Mouse (Mus musculus) T-helper 1 cell (primary cell): ENCODE measurements around the gene Ndufb8.

ENCODE experiments used
- in situ Hi-C: fragments of 300-600 bp; cut with MboI, MseI; formaldehyde crosslinking; loops from one replicate; pipeline ENCODE4 v1.15.1; 2025; ENCODE audit warnings: high pct_unique_total_duplicates

Gene Ndufb8

DNA sequence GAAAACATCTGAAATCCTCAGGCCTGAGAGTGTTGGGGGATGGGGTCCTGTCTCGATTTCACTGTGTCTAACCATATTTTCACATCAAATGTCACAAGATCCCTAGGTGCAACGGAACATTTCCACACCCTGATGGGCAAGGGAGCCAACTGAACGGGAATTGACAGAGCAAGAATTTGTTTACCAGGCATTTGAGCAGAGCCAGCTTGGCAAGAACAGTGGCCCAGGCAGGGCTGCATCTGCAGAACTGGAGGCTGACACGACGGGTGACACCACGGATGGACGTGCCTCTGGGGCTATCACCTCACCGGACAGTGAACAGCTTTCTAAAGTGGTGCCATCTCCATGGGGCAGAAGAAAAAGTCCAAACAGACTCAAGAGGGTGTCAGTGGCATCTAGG is 17.8 kb downstream of the Ndufb8 start:
- in situ Hi-C loops = no loop called here

DNA sequence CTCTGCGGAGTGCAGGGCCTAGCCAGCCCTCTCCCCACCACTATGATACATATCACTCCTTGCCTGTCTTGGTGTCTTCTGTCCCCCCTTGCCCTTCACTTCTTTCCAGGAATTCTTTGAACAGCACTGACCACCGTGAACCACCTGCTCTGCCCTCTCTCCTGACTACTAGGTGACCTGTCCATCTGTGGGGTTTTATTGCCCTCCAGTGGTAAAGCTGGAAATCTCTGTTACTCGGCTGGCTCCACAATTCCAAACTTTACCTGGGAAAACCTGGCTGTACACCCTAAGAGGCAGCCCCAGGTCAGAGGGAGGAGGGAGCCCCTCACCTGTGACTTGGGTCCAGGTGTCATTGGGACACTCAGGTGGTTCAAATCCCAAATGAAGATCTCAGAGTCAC is 19.9 kb downstream of the Ndufb8 start:
- in situ Hi-C loops = no loop called here

DNA sequence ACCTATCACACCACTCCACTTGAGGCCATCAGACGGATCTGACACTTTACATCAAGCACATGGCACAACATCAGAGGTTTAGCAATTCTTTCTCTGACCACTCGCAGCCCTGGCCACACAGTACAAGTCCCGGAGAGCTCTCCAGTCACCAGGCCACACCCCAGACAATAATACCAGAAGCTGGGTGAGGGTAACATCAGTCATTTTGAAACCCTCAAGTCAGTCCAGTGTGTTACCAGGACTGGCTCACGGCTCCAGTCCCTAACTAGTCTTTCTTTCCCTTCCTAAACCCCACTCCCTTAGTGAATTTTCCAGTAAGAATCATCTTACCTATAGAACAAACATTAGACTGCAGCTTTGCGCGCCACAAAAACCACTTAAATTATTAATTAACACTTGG is 25.2 kb downstream of the Ndufb8 start:
- in situ Hi-C loops = no loop called here

DNA sequence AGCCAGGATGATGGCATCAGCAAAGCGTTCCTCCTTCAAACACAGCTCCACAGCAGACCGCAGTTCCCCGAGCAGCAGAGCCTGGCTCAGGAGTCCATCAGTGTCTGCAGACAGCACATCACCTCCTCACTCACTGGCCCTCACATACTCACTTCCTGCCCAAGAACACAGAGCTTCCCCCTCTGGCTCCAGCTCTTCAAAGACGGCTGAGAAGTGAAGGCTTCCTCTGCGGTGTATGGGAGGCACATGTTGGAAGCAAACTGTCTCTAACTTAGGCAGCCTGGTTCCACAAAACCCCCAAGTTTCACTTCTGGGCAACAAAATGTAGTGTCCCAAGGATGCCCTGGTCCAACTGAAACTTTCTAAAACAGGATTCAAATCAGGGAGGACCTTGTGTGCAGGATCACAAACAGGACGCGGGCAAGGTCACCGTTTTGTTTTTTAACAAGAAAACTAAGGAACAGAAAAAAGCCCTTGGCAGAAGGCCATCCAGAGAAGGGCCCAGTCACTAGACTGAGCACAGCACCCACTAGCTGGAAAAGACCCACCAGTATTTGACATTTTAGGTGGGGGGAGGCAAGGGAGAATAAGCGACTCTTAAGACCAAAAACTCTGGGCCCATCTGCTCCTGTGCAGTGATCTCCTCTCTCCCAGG is 29.6 kb downstream of the Ndufb8 start:
- in situ Hi-C loops = no loop called here

DNA sequence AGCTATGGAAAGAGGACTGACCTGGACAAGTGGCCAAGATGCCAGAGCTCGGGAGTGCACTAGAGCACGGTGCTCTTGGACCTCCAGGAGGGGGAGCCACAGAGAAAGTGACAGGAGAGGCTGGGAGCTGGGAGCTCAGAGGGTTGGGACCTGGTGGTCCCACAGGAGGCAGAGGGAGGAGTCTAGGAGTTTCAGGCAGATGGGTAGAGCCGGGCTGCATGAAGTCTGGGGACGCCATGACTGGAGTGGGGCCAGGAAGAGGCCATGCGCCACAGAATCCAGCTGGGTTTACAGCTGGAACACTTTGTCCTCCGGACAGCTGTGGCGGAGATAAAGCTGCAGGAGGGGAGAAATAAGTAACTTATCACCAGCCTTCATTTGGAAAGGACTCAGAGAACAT is 36.1 kb downstream of the Ndufb8 start:
- in situ Hi-C loops = no loop called here

DNA sequence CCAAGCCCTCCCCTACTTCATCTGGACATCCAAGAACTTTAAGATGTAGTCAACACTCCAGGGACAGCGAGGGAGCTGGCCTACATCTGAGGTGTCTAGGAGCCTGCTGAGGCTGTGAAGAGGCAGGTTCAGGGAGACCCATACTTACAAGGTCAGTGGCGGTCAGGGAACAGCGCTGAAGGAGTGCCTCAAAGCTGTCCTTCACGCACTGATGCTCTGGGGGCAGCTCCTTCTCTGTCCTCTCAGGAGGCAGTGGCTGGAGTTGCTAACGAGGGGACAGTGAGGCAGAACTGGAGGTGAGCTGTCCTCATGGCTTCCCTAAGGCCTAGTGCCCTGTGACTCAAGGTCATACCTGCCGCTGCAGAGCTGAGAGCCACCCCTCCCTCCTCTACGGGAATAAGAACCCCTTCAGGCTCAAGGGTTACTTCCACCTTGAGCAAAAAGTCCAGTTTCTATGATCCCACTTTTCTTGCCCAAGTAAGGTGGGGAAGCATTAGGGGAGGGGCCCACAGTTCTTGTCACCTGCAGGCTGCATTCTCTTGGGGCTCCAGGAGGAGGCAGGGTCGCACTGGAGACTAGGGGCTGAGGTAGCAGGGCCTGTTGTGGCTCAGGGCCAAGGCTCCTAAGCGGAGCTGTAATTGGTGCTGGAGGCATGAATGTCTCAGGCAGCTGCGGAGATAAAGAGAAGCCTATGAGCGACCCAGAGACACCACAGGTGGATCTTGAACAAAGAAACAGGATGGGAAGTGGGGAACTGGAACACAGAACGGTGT is 37.1 kb downstream of the Ndufb8 start:
- in situ Hi-C loops = no loop called here

DNA sequence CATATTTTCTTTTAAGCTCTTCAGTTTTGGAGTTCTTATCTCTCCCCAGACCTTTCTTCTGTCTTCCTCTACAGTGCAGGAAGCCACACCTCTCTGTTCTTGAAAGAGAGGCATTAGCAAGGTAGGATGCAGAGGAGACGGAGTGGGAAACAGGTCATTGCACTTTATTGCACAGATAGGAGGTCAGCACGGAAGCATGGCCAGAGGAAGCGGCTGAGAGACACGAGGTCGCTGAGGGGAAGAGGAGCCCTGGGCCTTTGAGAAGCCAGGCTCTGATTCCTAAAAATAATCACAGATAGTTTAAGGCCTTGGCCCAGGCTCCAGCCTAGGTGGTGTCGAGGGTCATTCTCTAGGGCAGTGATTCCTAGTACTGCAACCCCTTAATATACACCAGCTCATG is 39.5 kb downstream of the Ndufb8 start:
- in situ Hi-C loops = no loop called here

DNA sequence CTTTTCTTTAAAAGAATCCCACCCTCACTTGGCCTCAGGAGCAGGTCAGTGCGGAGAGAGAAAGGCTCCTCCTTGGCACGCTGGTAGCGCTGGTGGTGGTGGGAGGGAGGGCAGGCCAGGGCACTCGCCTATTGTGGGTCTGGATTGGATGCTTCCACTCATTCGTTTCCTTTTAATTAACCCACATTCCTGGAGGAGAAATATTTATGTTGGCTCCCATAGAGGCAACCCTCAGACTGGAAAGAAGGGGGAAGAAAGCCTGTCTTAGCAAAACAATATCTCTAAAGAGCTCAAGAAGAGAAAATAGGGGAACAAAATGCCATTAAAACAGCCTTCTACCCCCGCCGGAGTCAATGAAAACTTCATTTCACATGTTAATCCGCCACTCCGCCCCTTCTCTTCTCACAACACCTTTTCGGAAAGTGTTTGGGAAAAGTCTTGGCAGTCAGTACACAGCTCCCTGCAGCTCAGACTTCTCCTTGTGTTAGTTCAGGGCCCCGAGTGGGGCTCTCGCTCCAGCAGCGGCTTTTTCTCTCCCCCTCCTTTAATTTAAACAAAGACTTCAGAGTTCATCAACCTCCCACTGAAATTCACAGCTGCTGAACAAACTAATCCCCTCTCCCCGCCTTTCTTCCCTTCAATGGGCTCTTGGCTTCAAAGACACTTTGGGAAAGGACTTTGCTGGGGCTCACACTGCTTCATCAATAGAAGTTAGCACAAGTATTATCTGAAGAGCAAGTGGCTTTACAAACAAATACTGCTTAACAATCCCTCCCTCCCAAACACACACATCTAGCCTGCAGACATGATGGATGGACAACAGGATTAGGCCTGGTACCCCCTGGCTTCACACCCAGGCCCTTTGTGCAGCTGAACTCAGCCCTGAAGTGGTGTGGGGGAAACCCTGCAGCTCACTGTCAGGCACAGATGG is 40.5 kb downstream of the Ndufb8 start:
- in situ Hi-C loops = no loop called here

DNA sequence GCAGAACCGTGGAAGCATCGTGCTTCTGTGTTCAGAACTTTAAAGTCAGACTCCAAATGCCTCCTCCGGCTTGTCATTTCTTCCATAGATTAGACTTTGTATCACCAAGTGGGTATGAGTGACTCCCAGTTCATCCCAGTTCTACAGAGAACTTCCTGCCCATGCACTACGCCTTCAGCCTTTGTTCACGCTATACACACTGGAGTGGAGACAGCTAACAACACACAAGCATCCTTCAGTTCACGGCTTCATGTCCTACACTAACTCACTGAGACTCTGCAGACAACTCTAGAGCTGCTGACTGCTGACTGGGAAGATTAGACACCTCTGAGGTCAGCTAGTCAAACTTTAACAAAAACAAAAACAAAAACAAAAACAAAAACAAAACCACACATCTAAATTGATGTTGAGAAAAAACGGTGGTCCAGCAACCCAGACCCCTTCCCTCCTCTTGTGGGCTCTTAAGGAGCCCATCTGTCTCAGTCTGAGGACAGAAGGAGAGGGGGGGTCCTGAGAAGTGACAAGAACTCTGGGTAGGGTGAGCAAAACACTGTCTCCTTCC is 41.2 kb downstream of the Ndufb8 start:
- in situ Hi-C loops = no loop called here

DNA sequence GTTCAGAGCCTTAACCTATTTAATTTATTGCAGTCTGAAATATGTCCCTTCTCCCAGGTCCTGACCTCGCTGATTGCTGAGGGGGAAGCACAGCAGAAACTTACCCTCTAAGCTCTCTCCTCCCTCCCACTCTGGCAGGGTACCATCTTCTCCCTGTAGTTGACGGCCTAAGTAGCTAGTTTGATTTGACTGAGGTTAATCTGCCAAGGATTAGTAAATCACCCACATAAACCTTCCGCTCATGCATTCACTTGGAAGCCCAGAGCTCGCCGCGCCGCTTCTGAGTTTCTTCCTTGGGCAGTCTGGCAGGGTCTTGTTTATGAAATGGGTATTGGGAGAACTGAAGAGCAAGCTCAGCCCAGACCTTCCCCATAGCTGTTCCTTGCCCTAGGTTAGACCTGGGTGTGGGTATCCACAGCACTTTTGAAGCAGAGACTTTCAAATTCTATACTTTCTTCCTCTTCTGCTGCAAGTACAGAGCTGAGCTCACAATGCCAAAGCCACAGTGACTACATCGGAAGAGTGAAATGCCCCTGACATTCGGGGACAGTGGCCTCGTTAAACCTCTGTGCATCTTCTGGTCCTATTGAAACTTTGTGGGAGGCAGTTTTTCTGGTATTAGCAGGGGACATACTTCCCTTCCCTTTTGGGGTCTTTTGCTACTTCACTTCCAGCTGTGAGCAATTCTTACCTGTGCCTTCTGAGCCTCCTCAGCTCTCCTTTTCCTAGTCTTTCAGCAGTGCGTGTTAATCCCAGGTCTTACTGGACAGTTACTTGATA is 42.0 kb downstream of the Ndufb8 start:
- in situ Hi-C loops = no loop called here

DNA sequence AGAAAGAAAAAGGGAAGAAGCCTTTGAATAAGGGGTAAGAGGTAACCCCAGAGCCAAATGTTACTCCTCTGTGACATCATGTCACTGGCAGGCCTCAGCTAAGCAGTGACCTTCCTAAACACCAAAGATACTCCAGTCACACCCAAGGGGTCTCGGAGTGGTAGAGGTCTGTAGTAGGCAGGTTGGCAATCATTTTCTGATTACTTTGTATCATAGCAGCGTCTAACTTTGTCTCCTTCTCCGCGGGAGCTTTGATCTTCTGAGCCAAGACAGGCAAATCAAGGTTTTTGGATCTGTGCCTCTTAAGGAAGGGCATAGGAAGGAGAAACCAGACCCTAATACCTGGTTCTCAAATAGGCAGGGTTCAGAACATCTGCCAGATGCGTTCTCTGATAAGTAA is 42.6 kb downstream of the Ndufb8 start:
- in situ Hi-C loops = no loop called here

DNA sequence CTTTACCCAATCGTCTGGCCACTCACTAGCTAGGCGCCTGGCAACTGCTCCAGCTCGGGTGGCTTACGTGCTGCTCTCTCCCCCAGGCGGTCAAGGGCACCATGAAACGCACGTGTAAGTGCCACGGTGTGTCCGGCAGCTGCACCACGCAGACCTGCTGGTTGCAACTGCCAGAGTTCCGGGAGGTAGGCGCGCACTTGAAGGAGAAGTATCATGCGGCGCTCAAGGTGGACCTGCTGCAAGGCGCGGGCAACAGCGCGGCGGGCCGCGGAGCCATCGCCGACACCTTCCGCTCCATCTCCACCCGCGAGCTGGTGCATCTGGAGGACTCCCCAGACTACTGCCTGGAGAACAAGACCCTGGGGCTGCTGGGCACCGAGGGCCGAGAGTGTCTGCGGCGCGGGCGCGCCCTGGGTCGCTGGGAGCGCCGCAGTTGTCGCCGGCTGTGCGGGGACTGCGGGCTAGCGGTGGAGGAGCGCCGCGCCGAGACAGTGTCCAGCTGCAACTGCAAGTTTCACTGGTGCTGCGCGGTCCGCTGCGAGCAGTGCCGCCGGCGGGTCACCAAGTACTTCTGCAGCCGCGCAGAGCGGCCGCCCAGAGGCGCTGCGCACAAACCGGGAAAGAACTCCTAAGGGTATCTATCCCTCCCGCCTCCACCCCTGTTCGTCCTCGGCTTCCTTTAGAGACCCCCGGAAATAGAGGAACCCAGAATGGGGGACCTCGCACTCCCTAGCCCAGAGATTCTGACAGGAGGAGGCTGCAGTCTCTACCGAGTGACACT is 43.6 kb downstream of the Ndufb8 start:
- in situ Hi-C loops = no loop called here

DNA sequence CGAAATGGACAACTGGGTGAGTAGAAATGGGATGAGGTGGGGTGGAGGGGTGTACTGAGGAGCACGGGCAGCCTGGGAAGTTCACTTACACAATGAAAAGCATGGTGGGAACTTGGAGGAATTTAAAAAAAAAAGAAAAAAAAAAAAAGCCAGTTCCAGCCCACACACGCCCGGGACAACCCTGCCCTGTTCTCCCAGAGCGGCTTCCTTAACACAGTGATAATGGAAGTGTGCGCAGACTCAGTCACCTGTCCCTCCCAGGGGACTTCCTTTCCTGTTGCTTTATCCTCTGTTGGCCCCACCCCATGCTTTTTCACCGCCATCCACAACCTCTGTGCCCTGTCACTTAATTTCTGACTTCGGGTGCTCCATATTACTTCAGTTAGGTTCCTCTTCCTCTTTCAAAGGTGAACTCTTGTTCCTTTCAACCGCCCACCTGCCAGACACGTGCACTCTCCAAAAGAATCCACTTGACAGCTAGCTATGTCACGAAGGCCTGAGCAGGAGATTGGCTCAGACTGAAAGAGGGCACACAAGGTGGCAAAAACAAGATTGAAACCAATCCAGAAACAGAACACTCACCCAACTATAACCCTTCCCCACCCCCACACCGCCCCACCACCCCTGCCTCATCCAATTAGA is 44.6 kb downstream of the Ndufb8 start:
- in situ Hi-C loops = no loop called here

DNA sequence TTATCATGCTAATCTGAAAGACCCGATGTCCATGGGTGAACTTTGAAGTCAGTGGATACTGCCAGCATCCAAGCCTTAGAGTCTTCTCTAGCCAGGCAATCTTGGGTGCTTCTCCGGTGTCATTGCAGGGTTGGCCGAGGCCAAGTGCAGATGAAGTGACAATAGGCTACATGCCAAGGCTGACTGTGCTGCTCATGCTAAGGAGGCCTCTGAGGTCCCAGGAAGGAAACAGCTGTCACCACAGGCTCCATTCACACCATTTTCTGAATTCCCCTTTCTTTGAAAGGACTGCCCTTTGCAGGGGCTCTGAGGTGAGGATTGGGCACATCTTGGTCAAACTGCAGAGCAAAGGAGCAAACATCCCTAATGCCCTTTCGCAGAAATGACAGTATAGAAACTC is 52.5 kb downstream of the Ndufb8 start:
- in situ Hi-C loops = no loop called here

DNA sequence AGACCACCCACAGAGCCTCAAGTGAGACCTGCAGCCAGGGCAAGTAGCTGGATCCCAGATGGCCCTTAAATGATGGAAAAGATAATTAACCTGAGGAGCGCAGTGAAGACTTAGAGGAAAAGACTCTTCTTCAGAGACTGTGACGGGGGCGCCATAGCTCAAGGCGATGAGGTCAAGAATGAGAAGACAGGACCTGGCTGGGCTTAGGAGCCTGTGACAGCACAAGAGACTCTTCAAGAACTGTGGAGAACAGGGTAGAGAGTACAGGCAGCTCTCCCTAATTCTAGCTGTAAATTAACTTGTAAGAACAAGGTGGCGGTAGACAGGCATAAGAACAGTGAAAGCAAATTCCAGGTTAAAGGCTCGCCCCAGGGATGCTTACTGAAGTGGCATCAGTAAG is 53.3 kb downstream of the Ndufb8 start:
- in situ Hi-C loops = no loop called here

DNA sequence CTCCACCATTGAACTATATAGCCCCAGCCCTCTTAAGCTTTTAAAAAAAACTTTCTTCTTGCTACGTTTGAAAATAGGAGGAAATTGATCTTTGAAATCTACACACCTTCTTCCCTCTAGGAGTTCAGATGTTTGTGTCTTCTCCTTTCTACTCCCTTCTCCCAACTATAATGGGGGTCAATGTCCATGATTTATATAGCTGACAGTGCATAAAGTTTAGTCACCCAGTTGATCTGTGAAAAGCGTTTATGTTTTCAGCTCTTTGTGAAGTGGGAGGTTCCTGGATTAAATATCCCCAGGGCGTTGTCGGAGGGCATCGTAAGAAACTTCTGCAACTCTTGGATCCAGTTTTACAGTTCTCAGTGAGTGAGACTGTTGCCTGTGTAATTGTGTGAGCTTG is 55.0 kb downstream of the Ndufb8 start:
- in situ Hi-C loops = no loop called here

DNA sequence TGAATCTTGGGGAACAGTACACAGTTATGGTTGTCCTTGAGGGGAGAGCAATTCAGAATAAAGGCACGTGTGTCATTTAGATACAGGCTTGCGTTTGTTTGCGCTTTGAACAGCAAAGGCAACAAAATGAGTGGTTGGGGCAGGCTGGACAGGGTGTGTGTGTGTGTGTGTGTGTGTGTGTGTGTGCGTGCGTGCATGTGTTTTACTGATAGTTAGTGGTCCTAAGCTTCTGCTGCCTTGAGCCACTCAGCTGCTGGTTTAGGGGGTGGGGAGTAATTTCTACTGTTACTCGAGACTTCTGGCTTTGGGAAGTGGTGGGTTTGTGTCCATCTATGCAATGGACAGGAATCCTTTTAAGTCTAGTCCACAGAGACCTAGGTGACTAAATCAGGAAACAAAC is 56.3 kb downstream of the Ndufb8 start:
- in situ Hi-C loops = no loop called here
